Mouse (Mus musculus): ENCODE results near the gene Pde7b.

DNA sequence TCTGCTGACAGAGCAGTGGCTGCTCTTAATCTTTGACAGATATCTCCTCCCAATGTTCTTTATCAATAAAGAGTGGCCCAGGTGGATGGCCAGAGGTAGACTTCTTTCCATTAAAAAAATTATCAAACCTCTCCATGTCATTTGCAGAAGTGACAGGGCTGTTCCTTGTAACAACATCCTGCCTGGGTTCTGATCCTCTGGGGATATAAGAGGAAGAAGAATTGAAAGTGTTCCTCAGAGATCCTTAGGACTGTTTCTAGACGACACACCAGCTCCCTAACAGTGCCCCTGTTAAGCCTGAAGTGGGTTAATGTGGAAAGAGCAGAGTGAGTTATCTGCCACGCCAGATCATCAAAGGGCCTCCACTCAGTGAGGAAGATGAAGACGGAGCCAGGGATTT, 334.3 kb downstream of the Pde7b start:
- TF ChIP-seq EP300 (IDR thresholded peaks at IDR 0.05; ENCODE audit: insufficient read depth, low read depth, low read length) (no peak), POLR2A (IDR thresholded peaks at IDR 0.05; ENCODE audit: insufficient read depth, low read depth, low read length) (no peak), CTCF (IDR thresholded peaks at IDR 0.05) (no peak)
